Mouse (Mus musculus) limb, embryonic 11.5 days (tissue): ENCODE data around the gene Lce1f. TPM values are rescaled to one million over a fixed set of nuclear protein-coding genes. Genes with fewer than 3 reads are reported as not detected.

ENCODE experiments used
- ATAC-seq: fragments of 200-750 bp; cut with Nextera tagmentation; 2 replicates; pipeline ENCODE4 v1.8.0; 2017; ENCODE audit warnings: low read depth; ENCODE audit not compliant: insufficient number of reproducible peaks, low FRiP score, low TSS enrichment
- DNase-seq: peaks from one replicate; pipeline ENCODE4 v3.0.0-alpha.2; 2015; ENCODE audit warnings: low spot score
- H3K27ac ChIP-seq: fragments of 300-500 bp; sonication (generic); replicated peaks from 2 replicates; pipeline ENCODE4 v1.5.1; 2014; ENCODE audit warnings: low read depth, mild to moderate bottlenecking, low read length
- H3K27me3 ChIP-seq: fragments of 300-500 bp; sonication (generic); 2 replicates; pipeline ENCODE4 v1.6.1; 2014; ENCODE audit warnings: mild to moderate bottlenecking, low read length, mixed read lengths; ENCODE audit not compliant: control insufficient read depth, insufficient read depth
- H3K36me3 ChIP-seq: fragments of 300-500 bp; sonication (generic); 2 replicates; pipeline ENCODE4 v1.6.1; 2014; ENCODE audit warnings: mild to moderate bottlenecking, low read length, moderate library complexity, mixed read lengths; ENCODE audit not compliant: control insufficient read depth, insufficient read depth
- H3K4me1 ChIP-seq: fragments of 300-500 bp; sonication (generic); 2 replicates; pipeline ENCODE4 v1.6.1; 2014; ENCODE audit warnings: low read length, mixed read lengths; ENCODE audit not compliant: control insufficient read depth, insufficient read depth
- H3K4me2 ChIP-seq: fragments of 300-500 bp; sonication (generic); 2 replicates; pipeline ENCODE4 v1.6.1; 2014; ENCODE audit warnings: low read depth, mild to moderate bottlenecking, moderate library complexity; ENCODE audit not compliant: severe bottlenecking
- H3K4me3 ChIP-seq: fragments of 300-500 bp; sonication (generic); 2 replicates; pipeline ENCODE4 v1.5.1; 2014; ENCODE audit warnings: low read depth, low read length
- H3K9ac ChIP-seq: fragments of 300-500 bp; sonication (generic); 2 replicates; pipeline ENCODE4 v1.6.1; 2014; ENCODE audit warnings: mild to moderate bottlenecking, low read length
- H3K9me3 ChIP-seq: fragments of 300-500 bp; sonication (generic); 2 replicates; pipeline ENCODE4 v1.6.1; 2016; ENCODE audit warnings: low read length; ENCODE audit not compliant: control insufficient read depth
- WGBS: fragments of 180-500 bp; shearing (Covaris S2); extraction: QIAGEN DNeasy Blood & Tissue Kit; methylation state at CpG from one replicate; pipeline ENCODE4 v1.1.7; 2014; 5-methylcytosine and 5-hydroxymethylcytosine counted together
- polyA plus RNA-seq: library from polyadenylated mRNA; unstranded; fragments of >200 nt; fragmentation: Nextera tagmentation; extraction: Ambion mirVana; gene quantifications from 2 replicates; pipeline ENCODE4 v1.2.1, GENCODE M21; 2014

The Lce1f gene
- polyA plus RNA-seq = not detected in 2 replicates

DNA sequence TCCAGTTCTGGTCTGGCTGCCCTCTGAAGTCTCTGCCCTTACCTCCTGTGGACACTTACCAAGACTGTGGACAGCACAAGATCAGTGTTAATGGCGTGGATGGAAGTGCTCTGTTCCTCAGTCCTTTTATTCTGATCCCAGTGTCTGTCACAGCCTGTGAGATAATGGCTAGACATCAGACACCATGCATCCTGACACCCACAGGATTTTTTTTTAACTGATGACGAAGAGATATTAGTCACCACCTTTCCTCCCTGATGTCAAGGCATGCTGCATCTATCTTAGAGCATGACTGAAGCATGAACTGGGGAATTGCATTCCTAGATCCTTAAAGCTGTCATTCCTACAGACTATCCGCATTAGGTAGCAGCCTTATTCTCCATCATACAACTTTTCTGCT, at the start of gene Lce1f:
Gene Lce1f (minus strand): TSS at position 101 of the 400 bp plus-strand sequence.
- Histone ChIP-seq H3K36me3 (no peaks in the 10 kb centered on the region), H3K4me1 (no peaks in the 10 kb centered on the region), H3K4me3 (no peak within 1 kb of the TSS), H3K9me3 (no peaks in the 10 kb centered on the region), H3K27me3 (no peaks in the 10 kb centered on the region), H3K9ac (no peak within 1 kb of the TSS), H3K4me2 (no peak within 1 kb of the TSS), H3K27ac (no peak within 1 kb of the TSS)
- WGBS = 80% methylated on average over 3 of the region's 3 CpGs
- ATAC-seq (no peak), DNase-seq (no peak)

DNA sequence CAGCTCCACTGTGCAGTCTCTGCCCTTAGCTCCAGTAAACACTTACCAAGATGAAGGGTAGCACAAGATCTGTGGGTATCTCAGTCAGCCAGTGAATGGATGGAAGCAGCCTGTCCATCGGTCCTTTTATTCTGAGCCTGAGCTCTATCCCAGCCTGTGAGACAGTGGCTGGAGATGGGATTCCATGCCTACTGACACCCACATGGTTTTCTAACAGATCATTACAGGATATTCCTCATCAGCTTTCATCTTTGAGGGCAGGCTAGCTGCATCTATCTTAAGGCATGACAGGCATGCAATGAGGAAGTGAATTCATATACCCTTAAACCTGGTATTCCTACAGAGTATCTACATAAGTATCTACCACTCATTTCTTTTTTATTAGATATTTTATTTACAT, 44.8 kb upstream of the Lce1f start, which contains the start of gene Lce1h:
Gene Lce1h (minus strand): TSS at position 101 of the 400 bp plus-strand sequence.
- H3K4me1 ChIP-seq = no peaks in the 10 kb centered on the region
- DNase-seq = no peak
- H3K4me2 ChIP-seq = no peak within 1 kb of the TSS
- WGBS = 96% methylated on average over 1 of the region's 1 CpGs
- H3K36me3 ChIP-seq = no peaks in the 10 kb centered on the region
- H3K9me3 ChIP-seq = no peaks in the 10 kb centered on the region
- no peaks in the 10 kb centered on the region for H3K27me3 ChIP-seq
- H3K27ac ChIP-seq = no peak within 1 kb of the TSS
- H3K4me3 ChIP-seq = no peak within 1 kb of the TSS
- H3K9ac ChIP-seq = no peak within 1 kb of the TSS
- ATAC-seq = no peak

DNA sequence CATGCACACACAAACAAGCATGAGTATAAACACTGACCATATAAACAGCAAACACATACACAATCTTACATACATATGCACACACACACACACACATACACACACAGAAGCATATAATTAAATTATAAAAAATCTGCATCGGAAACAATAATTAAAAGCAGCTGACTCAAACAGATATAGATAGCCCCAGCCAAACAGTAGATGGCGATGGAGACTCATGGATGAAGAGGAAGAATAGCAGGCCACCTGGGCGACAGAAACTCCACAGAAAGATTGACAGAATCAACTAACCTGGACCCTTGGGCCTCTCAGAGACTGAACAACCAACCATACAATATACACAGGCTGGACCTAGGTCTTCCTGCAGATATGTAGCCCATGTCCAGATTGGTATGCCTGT, 33.0 kb upstream of the Lce1f start:
- ATAC-seq = no peak
- no peak overlapping the region for H3K27ac ChIP-seq
- H3K4me3 ChIP-seq = no peak overlapping the region
- no peaks in the 10 kb centered on the region for H3K27me3 ChIP-seq
- H3K4me2 ChIP-seq = no peak overlapping the region
- no peaks in the 10 kb centered on the region for H3K4me1 ChIP-seq
- DNase-seq = no peak
- H3K9ac ChIP-seq = no peak overlapping the region
- 42% methylated on average over 3 of the region's 3 CpGs for WGBS
- no peaks in the 10 kb centered on the region for H3K9me3 ChIP-seq
- no peaks in the 10 kb centered on the region for H3K36me3 ChIP-seq

DNA sequence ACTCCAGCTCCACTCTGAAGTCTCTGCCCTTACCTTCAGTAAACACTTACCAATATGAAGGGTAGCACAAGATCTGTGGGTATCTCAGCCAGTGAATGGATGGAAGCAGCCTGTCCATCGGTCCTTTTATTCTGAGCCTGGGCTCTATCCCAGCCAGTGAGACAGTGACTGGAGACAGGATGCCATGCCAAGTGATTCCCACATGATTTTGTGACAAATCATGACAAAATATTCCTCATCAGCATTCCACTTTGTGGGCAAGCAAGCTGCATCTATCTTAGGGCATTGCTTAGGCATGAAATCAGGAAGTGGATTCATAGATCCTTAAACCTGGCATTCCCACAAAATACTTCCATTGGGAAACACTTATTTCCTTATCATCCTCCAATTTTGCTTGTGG, 32.1 kb upstream of the Lce1f start, which contains the start of gene Lce1g:
Gene Lce1g (minus strand): TSS at position 101 of the 400 bp plus-strand sequence.
- H3K36me3 ChIP-seq = no peaks in the 10 kb centered on the region
- no peaks in the 10 kb centered on the region for H3K4me1 ChIP-seq
- no peak within 1 kb of the TSS for H3K9ac ChIP-seq
- H3K27me3 ChIP-seq = no peaks in the 10 kb centered on the region
- H3K9me3 ChIP-seq = no peaks in the 10 kb centered on the region
- H3K27ac ChIP-seq = no peak within 1 kb of the TSS
- DNase-seq (no peak), ATAC-seq (no peak)
- 74% methylated on average over 1 of the region's 1 CpGs for WGBS
- no peak within 1 kb of the TSS for H3K4me3 ChIP-seq
- H3K4me2 ChIP-seq = no peak within 1 kb of the TSS

DNA sequence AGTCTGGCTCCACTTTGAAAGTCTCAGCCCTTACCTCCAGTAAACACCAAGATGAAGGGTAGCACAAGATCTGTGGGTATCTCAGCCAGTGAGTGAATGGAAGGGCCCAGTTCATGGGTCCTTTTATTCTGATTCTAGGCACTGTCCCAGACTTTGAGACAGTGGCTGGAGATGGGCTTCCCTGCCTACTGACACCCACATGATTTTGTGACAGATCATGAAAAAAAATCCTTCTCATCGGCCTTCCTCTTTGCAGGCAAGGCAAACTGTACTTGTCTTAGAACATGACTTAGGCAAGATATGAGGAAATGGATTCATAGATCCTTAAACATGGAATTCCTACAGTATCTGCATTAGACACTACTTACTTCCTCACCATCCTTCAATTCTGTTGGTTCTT, 18.8 kb upstream of the Lce1f start, which contains the start of gene Gm38119:
Gene Gm38119 (minus strand): TSS at position 101 of the 400 bp plus-strand sequence.
- ATAC-seq (no peak), DNase-seq (no peak)
- no peaks in the 10 kb centered on the region for H3K4me1 ChIP-seq
- no peaks in the 10 kb centered on the region for H3K9me3 ChIP-seq
- no peak within 1 kb of the TSS for H3K4me2 ChIP-seq
- no peak within 1 kb of the TSS for H3K27ac ChIP-seq
- WGBS = 82% methylated on average over 1 of the region's 1 CpGs
- no peaks in the 10 kb centered on the region for H3K27me3 ChIP-seq
- H3K9ac ChIP-seq = no peak within 1 kb of the TSS
- H3K4me3 ChIP-seq = no peak within 1 kb of the TSS
- no peaks in the 10 kb centered on the region for H3K36me3 ChIP-seq

DNA sequence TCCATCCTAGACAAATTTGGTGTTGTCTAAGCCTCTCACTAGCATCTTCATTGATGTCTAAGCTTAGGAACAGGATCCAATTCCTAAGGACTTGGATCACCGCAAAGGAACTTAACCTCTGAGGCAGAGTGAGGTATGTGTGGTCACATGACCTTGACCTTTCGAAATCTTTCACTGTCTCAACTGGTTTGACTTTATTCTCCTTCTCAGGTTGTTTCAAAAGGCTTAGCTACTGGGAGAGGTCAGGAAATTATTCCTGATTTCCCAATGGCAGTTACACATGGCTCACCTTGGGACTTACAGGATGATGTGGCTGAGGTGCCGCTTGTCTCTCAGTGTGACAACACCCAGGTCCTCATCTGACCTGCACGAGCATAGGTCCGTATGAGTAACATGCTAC, 2.5 kb upstream of the Lce1f start:
- Histone ChIP-seq H3K27ac (no peak overlapping the region), H3K4me2 (no peak overlapping the region), H3K9ac (no peak overlapping the region), H3K4me1 (no peaks in the 10 kb centered on the region), H3K27me3 (no peaks in the 10 kb centered on the region), H3K9me3 (no peaks in the 10 kb centered on the region), H3K4me3 (no peak overlapping the region), H3K36me3 (no peaks in the 10 kb centered on the region)
- DNase-seq = no peak
- WGBS = 85% methylated on average over 5 of the region's 5 CpGs
- no peak for ATAC-seq

DNA sequence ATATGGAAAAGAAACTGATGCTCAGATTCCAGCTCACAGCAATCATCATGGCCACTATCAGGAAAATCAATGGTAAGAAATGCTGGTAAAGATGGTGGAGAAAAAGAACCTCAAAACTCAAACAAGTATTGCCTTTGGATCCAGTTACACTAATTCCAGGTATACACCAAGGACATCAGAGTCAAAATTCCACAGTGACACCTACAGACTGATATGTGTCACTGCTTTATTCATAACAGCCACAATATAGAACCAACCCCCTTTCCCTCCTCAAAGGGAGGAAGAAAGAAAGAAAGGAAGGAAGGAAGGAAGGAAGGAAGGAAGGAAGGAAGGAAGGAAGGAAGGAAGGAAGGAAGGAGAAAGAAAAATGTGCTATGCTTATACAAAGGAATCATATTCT, 5.0 kb downstream of the Lce1f start:
- no peaks in the 10 kb centered on the region for H3K36me3 ChIP-seq
- no peaks in the 10 kb centered on the region for H3K27me3 ChIP-seq
- H3K4me3 ChIP-seq = no peak overlapping the region
- no peaks in the 10 kb centered on the region for H3K4me1 ChIP-seq
- no peak overlapping the region for H3K27ac ChIP-seq
- no peak overlapping the region for H3K4me2 ChIP-seq
- no peak overlapping the region for H3K9ac ChIP-seq
- DNase-seq (no peak), ATAC-seq (no peak)
- no peaks in the 10 kb centered on the region for H3K9me3 ChIP-seq

DNA sequence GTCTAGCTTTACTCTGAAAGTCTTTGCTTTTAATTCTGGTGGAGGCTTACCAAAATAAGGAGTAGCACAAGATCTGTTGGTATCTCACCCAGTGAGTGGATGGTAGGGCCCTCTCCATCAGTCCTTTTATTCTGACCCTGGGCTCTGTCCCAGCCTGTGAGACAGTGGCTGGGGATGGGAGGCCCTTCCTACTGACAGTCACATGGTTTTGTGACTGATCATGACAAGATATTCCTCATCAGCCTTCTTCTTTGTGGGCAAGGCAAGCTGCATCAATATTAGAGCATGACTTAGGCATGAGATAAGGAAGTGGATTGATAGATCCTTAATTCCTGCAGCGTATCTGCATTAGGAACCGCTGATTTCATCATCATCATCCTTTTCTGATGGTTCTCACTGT, 11.2 kb downstream of the Lce1f start, which contains the start of gene Lce1e:
Gene Lce1e (minus strand): TSS at position 101 of the 400 bp plus-strand sequence.
- WGBS = 83% methylated on average over 2 of the region's 2 CpGs
- Histone ChIP-seq H3K4me2 (no peak within 1 kb of the TSS), H3K4me1 (no peaks in the 10 kb centered on the region), H3K27me3 (no peaks in the 10 kb centered on the region), H3K9me3 (no peaks in the 10 kb centered on the region), H3K36me3 (no peaks in the 10 kb centered on the region), H3K4me3 (no peak within 1 kb of the TSS), H3K27ac (no peak within 1 kb of the TSS), H3K9ac (no peak within 1 kb of the TSS)
- ATAC-seq (no peak), DNase-seq (no peak)

DNA sequence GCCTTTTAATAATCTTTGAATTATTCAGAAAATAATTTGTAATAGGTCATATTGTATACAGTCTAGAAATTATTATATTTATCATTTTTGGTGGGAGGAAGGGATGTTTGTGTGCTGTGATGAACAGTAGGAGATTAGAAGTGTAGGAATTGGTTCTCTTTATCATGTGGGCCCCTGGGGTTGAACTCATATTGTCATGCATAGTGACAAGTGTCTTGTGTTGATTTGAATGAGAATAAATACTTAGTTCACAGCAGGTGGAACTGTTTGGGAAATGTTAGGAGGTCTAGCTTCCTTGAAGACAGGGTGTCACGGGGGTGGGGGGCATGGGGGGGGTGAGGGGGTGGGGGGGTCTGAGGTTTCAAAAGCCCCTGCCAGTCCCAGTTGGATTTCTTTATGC, 25.5 kb downstream of the Lce1f start:
- no peaks in the 10 kb centered on the region for H3K4me1 ChIP-seq
- no peak for ATAC-seq
- no peak overlapping the region for H3K4me2 ChIP-seq
- no peaks in the 10 kb centered on the region for H3K36me3 ChIP-seq
- no peak overlapping the region for H3K9ac ChIP-seq
- no peak overlapping the region for H3K27ac ChIP-seq
- no peaks in the 10 kb centered on the region for H3K27me3 ChIP-seq
- H3K4me3 ChIP-seq = no peak overlapping the region
- 50% methylated on average over 1 of the region's 1 CpGs for WGBS
- H3K9me3 ChIP-seq = no peaks in the 10 kb centered on the region
- no peak for DNase-seq
